Mouse (Mus musculus) fat pad, adult 2 months (tissue): ENCODE results near the gene Ubap2.

Source experiments
- DNase-seq: peaks from one replicate; pipeline ENCODE4 v3.0.0-alpha.2; 2011; ENCODE audit warnings: low read depth, low spot score; ENCODE audit errors: extremely low read depth

Ubap2 gene

GRCm38 (mm10) chr4:41266350-41266749 lies 8.6 kb downstream of the Ubap2 start:
- DNase-seq, result peak; percentile 56

- no peak for DNase-seq
Measured at GRCm38 (mm10) chr4:41260691-41261090, 14.3 kb downstream of the Ubap2 start.

GRCm38 (mm10) chr4:41259019-41259418 lies 15.9 kb downstream of the Ubap2 start:
- no peak for DNase-seq

- no peak for DNase-seq
Measured at GRCm38 (mm10) chr4:41257752-41258151, 17.2 kb downstream of the Ubap2 start.

- DNase-seq, result no peak
Measured at GRCm38 (mm10) chr4:41255564-41256210, 19.3 kb downstream of the Ubap2 start.

- DNase-seq, result no peak
Measured at GRCm38 (mm10) chr4:41253756-41254155, 21.2 kb downstream of the Ubap2 start.

- no peak for DNase-seq
Measured at GRCm38 (mm10) chr4:41245408-41245807, 29.5 kb downstream of the Ubap2 start.

- DNase-seq, result no peak
Measured at GRCm38 (mm10) chr4:41240916-41241315, 34.0 kb downstream of the Ubap2 start.

GRCm38 (mm10) chr4:41235621-41236020 lies 39.3 kb downstream of the Ubap2 start:
- DNase-seq, result no peak

GRCm38 (mm10) chr4:41226351-41226750 lies 48.6 kb downstream of the Ubap2 start:
- no peak for DNase-seq

- DNase-seq, result no peak
Measured at GRCm38 (mm10) chr4:41225412-41225811, 49.5 kb downstream of the Ubap2 start.

GRCm38 (mm10) chr4:41208050-41208449 lies 66.9 kb downstream of the Ubap2 start:
- no peak for DNase-seq

- DNase-seq, result no peak
Measured at GRCm38 (mm10) chr4:41205751-41206150, 69.2 kb downstream of the Ubap2 start.

- no peak for DNase-seq
Measured at GRCm38 (mm10) chr4:41202135-41202534, 72.8 kb downstream of the Ubap2 start.

GRCm38 (mm10) chr4:41196861-41197610 lies 77.9 kb downstream of the Ubap2 start:
- DNase-seq, result peak; percentile 56

- no peak for DNase-seq
Measured at GRCm38 (mm10) chr4:41195328-41195727, 79.6 kb downstream of the Ubap2 start.

GRCm38 (mm10) chr4:41192544-41193512 lies 82.1 kb downstream of the Ubap2 start:
- no peak for DNase-seq

GRCm38 (mm10) chr4:41189809-41190208 lies 85.1 kb downstream of the Ubap2 start:
- no peak for DNase-seq

- DNase-seq, result no peak
Measured at GRCm38 (mm10) chr4:41179825-41180725, 94.9 kb downstream of the Ubap2 start.

GRCm38 (mm10) chr4:41174631-41175030 lies 100.3 kb downstream of the Ubap2 start:
- no peak for DNase-seq
